Mouse (Mus musculus) hindbrain, embryonic 11.5 days (tissue): ENCODE results near the gene Myof. TPM values are rescaled to one million over a fixed set of nuclear protein-coding genes. Genes with fewer than 3 reads are reported as not detected.

Experiments used
- ATAC-seq: fragments of 200-750 bp; cut with Nextera tagmentation; 2 replicates; pipeline ENCODE4 v1.8.0; 2017; ENCODE audit warnings: mild to moderate bottlenecking, moderate TSS enrichment, moderate library complexity; ENCODE audit not compliant: low FRiP score
- DNase-seq: peaks from one replicate; pipeline ENCODE4 v3.0.0-alpha.2; 2015; ENCODE audit warnings: low spot score
- H3K27ac ChIP-seq: fragments of 300-500 bp; sonication (generic); 2 replicates; pipeline ENCODE4 v1.5.1; 2014; ENCODE audit warnings: mild to moderate bottlenecking, low read depth, low read length
- H3K27me3 ChIP-seq: fragments of 300-500 bp; sonication (generic); 2 replicates; pipeline ENCODE4 v1.6.1; 2014; ENCODE audit warnings: mild to moderate bottlenecking, low read length, moderate library complexity, mixed read lengths; ENCODE audit not compliant: control insufficient read depth, insufficient read depth
- H3K36me3 ChIP-seq: fragments of 300-500 bp; sonication (generic); 2 replicates; pipeline ENCODE4 v1.6.1; 2014; ENCODE audit warnings: mild to moderate bottlenecking, low read length, moderate library complexity, mixed read lengths; ENCODE audit not compliant: control insufficient read depth, insufficient read depth
- H3K4me1 ChIP-seq: fragments of 300-500 bp; sonication (generic); replicated peaks from 2 replicates; pipeline ENCODE4 v1.6.1; 2014; ENCODE audit warnings: low read length, mixed read lengths; ENCODE audit not compliant: control insufficient read depth, insufficient read depth
- H3K4me2 ChIP-seq: fragments of 300-500 bp; sonication (generic); replicated peaks from 2 replicates; pipeline ENCODE4 v1.6.1; 2014; ENCODE audit warnings: mild to moderate bottlenecking, low read depth, low read length
- H3K4me3 ChIP-seq: fragments of 300-500 bp; sonication (generic); 2 replicates; pipeline ENCODE4 v1.5.1; 2014; ENCODE audit warnings: low read depth, low read length
- H3K9ac ChIP-seq: fragments of 300-500 bp; sonication (generic); 2 replicates; pipeline ENCODE4 v1.6.1; 2014; ENCODE audit warnings: low read depth, low read length
- H3K9me3 ChIP-seq: fragments of 300-500 bp; sonication (generic); 2 replicates; pipeline ENCODE4 v1.6.1; 2016; ENCODE audit warnings: low read length; ENCODE audit not compliant: control insufficient read depth
- WGBS: fragments of 180-500 bp; shearing (Covaris S2); extraction: QIAGEN DNeasy Blood & Tissue Kit; methylation state at CpG from one replicate; pipeline ENCODE4 v1.1.7; 2014; 5-methylcytosine and 5-hydroxymethylcytosine counted together
- polyA plus RNA-seq: library from polyadenylated mRNA; unstranded; fragments of >200 nt; fragmentation: Nextera tagmentation; extraction: Ambion mirVana; gene quantifications from 2 replicates; pipeline ENCODE4 v1.2.1, GENCODE M21; 2014

Gene Myof
- polyA plus RNA-seq, 1 experiment from 2014 or later: 3.4 TPM

DNA sequence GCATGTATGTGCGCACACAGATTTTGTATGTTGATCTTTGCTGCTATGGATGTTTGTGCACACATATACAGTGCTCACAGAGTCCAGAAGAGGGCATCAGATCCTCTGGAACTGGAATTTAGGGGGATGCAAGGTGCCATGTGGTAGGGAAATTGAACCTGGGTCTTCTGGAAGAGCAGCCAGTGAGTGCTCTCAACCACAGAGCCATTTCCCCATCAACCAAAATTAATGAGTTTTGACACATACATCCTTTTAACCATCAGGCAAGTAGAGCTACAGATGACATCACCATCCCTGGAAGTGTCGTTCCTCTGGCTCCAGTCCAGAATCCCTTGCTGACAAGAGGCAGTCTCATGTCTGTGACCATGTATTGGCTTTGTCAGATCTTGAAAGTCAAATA, 32.9 kb upstream of the Myof start:
- DNase-seq: peak; percentile 12
- ATAC-seq: no peak
- Histone ChIP-seq H3K36me3 (no peaks in the 10 kb centered on the region), H3K27ac (no peak overlapping the region), H3K27me3 (no peaks in the 10 kb centered on the region), H3K9me3 (no peaks in the 10 kb centered on the region), H3K4me2 (no peak overlapping the region), H3K9ac (no peak overlapping the region), H3K4me3 (no peak overlapping the region), H3K4me1 (no peaks in the 10 kb centered on the region)
- 89% methylated on average over 2 of the region's 2 CpGs for WGBS

DNA sequence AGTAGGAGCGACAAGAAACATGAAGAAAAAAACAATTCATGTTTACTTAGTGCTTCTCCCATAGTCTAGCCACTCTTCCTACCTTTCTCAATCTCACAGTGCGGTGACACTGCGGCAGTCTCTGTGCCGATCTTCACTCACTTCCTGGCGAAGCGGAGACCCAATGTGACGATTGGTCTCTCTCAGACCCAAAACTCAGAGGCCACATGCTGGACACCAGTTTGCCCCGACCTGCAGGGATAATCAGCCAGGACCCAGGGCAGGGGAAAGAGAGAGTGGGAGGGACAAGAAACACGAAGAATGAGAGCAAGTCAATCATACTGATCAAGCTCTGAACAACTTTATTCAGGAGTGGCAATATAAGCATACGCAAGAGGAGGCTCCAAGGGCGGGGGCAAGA, 31.7 kb upstream of the Myof start:
- WGBS: 83% methylated on average over 11 of the region's 11 CpGs
- H3K36me3 ChIP-seq: no peaks in the 10 kb centered on the region
- no peak for DNase-seq

DNA sequence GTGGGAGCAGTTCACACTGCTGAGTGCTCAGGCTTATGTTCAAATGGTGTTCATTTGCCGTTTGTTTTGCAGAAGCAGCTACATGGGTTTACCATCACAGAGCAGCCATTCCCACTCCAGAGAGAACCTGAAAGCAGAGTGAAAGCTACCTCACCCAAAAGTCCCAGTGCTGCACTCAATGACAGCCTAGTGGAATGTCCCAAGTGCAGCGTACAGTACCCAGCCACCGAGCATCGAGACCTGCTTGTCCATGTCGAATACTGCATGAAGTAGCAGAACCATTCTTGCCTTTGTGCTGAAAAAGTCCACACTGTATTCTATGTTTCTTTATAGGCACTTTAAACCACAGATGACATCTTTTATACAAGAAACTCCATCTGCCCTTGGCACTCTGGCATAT, 29.8 kb upstream of the Myof start:
- Histone ChIP-seq H3K27me3 (no peaks in the 10 kb centered on the region), H3K4me3 (no peak overlapping the region), H3K27ac (no peak overlapping the region), H3K36me3 (no peaks in the 10 kb centered on the region), H3K9me3 (no peaks in the 10 kb centered on the region), H3K9ac (no peak overlapping the region), H3K4me1 (no peaks in the 10 kb centered on the region), H3K4me2 (no peak overlapping the region)
- ATAC-seq: no peak
- DNase-seq: no peak
- 95% methylated on average over 5 of the region's 5 CpGs for WGBS

More for the DNA sequence above, 31.7 kb upstream of the Myof start:
- Histone ChIP-seq H3K4me3 (no peak overlapping the region), H3K4me2 (no peak overlapping the region), H3K27ac (no peak overlapping the region), H3K9me3 (no peaks in the 10 kb centered on the region), H3K4me1 (no peaks in the 10 kb centered on the region), H3K27me3 (no peaks in the 10 kb centered on the region), H3K9ac (no peak overlapping the region)
- ATAC-seq: no peak

DNA sequence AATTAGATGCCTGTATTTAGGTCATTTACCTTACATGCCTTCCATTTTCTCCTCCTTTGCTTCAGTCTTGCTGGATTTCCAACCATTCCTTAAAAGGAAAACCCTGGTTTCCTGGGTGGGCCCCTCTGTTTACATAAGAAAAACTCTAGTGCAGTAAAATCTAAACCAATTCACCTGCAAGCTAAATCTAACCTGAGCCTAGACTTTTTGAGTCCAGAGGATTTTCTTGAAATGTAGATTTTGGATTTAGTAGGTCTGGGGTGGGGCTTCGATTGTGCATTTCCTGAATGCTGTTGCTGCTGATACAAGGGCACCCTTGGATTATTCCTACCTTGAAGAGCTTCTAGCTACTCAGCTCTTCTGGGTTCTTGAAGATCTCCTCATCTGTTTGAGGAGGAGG, 20.7 kb upstream of the Myof start:
- 0 out of 2 replicates have a peak, but pooled peaks cover 3% of the 10 kb centered on the region for H3K36me3 ChIP-seq
- ATAC-seq (no peak), DNase-seq (no peak)
- H3K4me1 ChIP-seq: no peaks in the 10 kb centered on the region
- H3K27ac ChIP-seq: no peak overlapping the region
- H3K9me3 ChIP-seq: no peaks in the 10 kb centered on the region
- no peaks in the 10 kb centered on the region for H3K27me3 ChIP-seq
- H3K4me2 ChIP-seq: no peak overlapping the region
- no peak overlapping the region for H3K4me3 ChIP-seq
- WGBS: 96% methylated on average over 1 of the region's 1 CpGs
- H3K9ac ChIP-seq: no peak overlapping the region

DNA sequence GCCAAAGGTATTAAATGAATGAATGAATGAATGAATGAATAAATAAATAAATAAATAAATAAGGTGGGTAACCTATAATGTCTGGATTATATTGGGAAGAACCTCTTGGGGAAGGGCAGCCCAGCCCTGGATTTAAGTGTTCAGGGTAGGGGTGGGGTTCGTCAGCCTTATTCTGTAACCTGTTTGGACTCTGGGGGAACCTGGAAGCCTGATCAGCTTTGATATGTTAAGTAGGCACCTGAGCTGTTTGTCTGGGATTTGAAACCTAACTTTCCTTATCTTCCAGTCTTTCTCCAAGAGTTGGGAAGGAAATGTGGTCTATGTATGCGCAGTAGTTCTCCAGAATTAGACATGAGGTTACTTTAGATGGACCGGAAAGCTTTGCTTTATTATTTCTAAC, 19.8 kb upstream of the Myof start:
- no peak for DNase-seq
- Histone ChIP-seq H3K27ac (no peak overlapping the region), H3K36me3 (0 out of 2 replicates have a peak, but pooled peaks cover 3% of the 10 kb centered on the region), H3K4me3 (no peak overlapping the region), H3K27me3 (no peaks in the 10 kb centered on the region), H3K9me3 (no peaks in the 10 kb centered on the region), H3K9ac (no peak overlapping the region), H3K4me2 (no peak overlapping the region), H3K4me1 (no peaks in the 10 kb centered on the region)
- ATAC-seq: no peak
- WGBS: 85% methylated on average over 3 of the region's 3 CpGs

DNA sequence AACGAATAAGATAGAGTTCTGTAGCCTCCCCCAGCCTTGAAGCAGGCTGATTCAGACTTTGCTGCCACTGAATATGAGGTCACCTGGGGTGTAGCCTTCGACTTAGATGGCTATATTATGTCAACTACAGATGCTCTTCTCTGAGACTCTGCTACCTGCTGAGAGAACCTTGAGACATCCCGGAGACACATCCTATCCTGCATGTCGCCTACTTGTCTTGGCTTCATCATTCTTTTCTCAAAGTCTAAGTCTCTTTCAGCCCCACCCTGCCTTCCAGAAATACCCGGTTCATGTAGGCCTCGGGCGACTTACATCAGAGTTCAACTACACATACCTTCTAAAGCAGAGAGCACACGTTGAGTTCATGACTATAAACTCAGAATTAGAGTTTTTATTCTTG, 13.6 kb upstream of the Myof start:
- Histone ChIP-seq H3K4me3 (no peak overlapping the region), H3K4me2 (no peak overlapping the region), H3K9ac (no peak overlapping the region), H3K27ac (no peak overlapping the region), H3K27me3 (no peaks in the 10 kb centered on the region), H3K4me1 (0 out of 2 replicates have a peak, but pooled peaks cover 2% of the 10 kb centered on the region), H3K36me3 (0 out of 2 replicates have a peak, but pooled peaks cover 3% of the 10 kb centered on the region), H3K9me3 (no peaks in the 10 kb centered on the region)
- 88% methylated on average over 8 of the region's 8 CpGs for WGBS
- DNase-seq: no peak
- ATAC-seq: no peak

DNA sequence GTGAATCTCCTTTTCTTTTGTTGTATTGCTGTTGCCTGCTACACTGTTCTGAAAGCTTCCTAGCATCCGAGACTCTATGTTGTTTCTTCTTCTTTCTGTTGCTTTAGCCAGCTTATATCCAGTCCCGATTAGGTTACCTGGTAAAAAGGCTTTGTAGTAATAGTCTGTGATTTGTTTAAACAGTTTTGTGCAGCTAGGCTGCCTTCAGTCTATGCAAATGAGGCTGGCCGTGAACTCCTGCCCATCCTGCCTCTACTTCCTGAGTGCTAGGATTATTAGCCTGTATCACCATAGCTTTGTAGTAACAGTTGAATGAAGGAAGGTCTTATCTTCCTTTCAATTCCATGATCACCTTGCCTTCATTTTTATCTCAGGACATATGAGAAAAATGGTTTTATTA, 12.9 kb upstream of the Myof start:
- no peak overlapping the region for H3K27ac ChIP-seq
- 52% methylated on average over 3 of the region's 3 CpGs for WGBS
- no peaks in the 10 kb centered on the region for H3K9me3 ChIP-seq
- H3K4me1 ChIP-seq: 0 out of 2 replicates have a peak, but pooled peaks cover 2% of the 10 kb centered on the region
- ATAC-seq (no peak), DNase-seq (no peak)
- H3K9ac ChIP-seq: no peak overlapping the region
- H3K27me3 ChIP-seq: no peaks in the 10 kb centered on the region
- H3K4me2 ChIP-seq: peak overlapping the region; percentile 44; the same call in 1 of the 2 replicates
- 0 out of 2 replicates have a peak, but pooled peaks cover 3% of the 10 kb centered on the region for H3K36me3 ChIP-seq
- peak overlapping the region; percentile 66 for H3K4me3 ChIP-seq

DNA sequence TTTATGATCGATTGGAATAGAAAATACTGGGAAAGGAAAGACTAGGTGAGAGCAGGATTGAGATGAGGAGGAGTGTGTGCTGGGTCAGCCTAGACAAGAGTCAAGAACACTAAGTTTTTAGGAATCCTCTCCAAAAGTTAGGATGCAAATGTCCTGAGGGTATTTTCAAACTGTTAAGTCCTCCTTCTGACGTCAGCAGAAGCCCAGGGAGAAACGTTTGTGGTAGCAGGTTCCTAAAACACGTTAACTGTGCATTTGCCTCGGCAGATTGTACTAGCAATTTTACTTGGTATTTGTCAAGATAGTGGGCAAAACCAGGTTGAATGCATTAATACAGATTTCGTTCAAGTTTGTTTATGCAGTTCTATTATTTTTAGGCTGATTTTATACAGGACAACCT, 12.4 kb upstream of the Myof start:
- 0 out of 2 replicates have a peak, but pooled peaks cover 2% of the 10 kb centered on the region for H3K4me1 ChIP-seq
- 0 out of 2 replicates have a peak, but pooled peaks cover 3% of the 10 kb centered on the region for H3K36me3 ChIP-seq
- H3K4me2 ChIP-seq: peak overlapping the region; percentile 44
- WGBS: 22% methylated on average over 6 of the region's 6 CpGs
- DNase-seq: no peak
- ATAC-seq: no peak
- H3K9ac ChIP-seq: peak overlapping the region; percentile 73; the same call in 1 of the 2 replicates
- no peaks in the 10 kb centered on the region for H3K9me3 ChIP-seq
- no peaks in the 10 kb centered on the region for H3K27me3 ChIP-seq
- peak overlapping the region; percentile 66 for H3K4me3 ChIP-seq
- H3K27ac ChIP-seq: no peak overlapping the region

DNA sequence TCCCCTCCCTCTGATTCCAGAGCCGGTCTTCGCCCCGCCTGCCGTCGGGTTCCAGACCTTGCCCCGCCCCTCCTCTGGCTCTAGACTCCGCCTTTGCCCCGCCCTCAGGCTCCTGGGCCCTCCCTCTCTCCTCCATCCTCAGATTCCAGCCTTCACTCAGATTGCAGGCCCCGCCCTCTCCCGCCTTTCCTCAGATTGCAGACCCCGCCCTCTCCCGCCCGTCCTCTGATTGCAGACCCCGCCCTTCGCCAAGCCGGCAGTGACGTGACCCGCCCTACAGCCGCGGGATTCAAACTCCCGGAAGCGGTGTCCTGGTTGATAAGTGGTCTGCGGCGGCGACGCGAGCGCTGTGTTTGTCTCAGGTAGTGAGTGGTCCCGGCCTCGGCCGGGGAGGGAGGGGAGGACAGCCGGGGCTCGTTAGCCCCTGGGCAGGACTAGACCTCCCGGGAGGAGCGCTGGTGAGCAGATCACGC, 11.4 kb upstream of the Myof start, which contains the start of gene Cep55:
TSS of gene Cep55 (plus strand) at position 292 of the 473 bp plus-strand sequence.
- Histone ChIP-seq H3K4me2 (peak within 1 kb of the TSS; percentile 44), H3K27ac (peak within 1 kb of the TSS; percentile 60; the same call in 1 of the 2 replicates), H3K4me1 (0 out of 2 replicates have a peak, but pooled peaks cover 2% of the 10 kb centered on the region), H3K36me3 (no peaks in the 10 kb centered on the region), H3K9ac (peak within 1 kb of the TSS; percentile 73), H3K4me3 (peak within 1 kb of the TSS; percentile 66), H3K27me3 (no peaks in the 10 kb centered on the region), H3K9me3 (no peaks in the 10 kb centered on the region)
- under 1% methylated on average over 35 of the region's 36 CpGs for WGBS
- ATAC-seq (peak; percentile 97), DNase-seq (peak; percentile 100)
